Mouse (Mus musculus) lung, adult 2 months (tissue): Measurements from ENCODE around the gene Gtf3c5. TPM values are rescaled to one million over a fixed set of nuclear protein-coding genes. Genes with fewer than 3 reads are reported as not detected.

Source experiments
- DNase-seq: peaks from one replicate; pipeline ENCODE4 v3.0.0; 2022
- H3K4me1 ChIP-seq: fragments of 200-500 bp; 2 replicates; pipeline ENCODE4 v1.6.1; 2011; ENCODE audit warnings: low read length; ENCODE audit not compliant: control insufficient read depth, insufficient read depth
- H3K4me3 ChIP-seq: fragments of 200-500 bp; replicated peaks from 2 replicates; pipeline ENCODE3; 2011; ENCODE audit warnings: low read depth, mild to moderate bottlenecking, control low read depth, low read length; ENCODE audit errors: extremely low read depth
- CTCF ChIP-seq: fragments of 200-500 bp; IDR thresholded peaks from 2 replicates; pipeline ENCODE4 v1.5.1; 2011; ENCODE audit warnings: mild to moderate bottlenecking, low read length, control low read depth; ENCODE audit not compliant: insufficient read depth
- POLR2A ChIP-seq: fragments of 200-500 bp; IDR thresholded peaks from 2 replicates; pipeline ENCODE4 v1.6.1; 2011; ENCODE audit warnings: low read depth, mild to moderate bottlenecking, control low read depth, low read length, borderline replicate concordance; ENCODE audit errors: extremely low read depth
- WGBS: fragments of 180-500 bp; shearing (Covaris S2); methylation state at CpG from one replicate; pipeline ENCODE4 v1.1.7; 2018; 5-methylcytosine and 5-hydroxymethylcytosine counted together
- polyA plus RNA-seq: library from polyadenylated mRNA; depleted of rRNA; stranded (reverse); fragments of >200 nt; gene quantifications from 2 replicates; pipeline ENCODE4 v1.2.3, GENCODE M21; 2012; rRNA removed

Gtf3c5 gene
- polyA plus RNA-seq: 21.6 and 27.3 TPM in 2 replicates

DNA sequence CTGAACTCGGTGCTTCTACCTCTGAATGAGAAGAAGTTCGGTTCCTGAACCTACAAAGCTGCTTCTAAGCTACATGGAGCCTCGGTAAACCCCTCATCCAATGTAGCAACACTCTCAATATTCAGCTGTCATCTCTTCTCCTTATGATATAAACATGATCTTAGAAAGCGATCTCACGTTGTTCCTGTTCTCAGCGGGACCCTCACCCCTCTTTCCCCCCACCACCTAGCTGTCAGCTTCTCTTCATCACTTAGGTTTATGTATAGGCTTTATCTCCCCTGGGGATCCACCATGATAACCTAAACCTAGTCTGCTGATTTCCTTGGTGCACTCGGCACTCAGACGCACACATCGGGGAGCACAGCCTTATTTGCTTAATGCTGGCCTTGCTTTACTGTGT is at the start of gene Gtf3c5:
Gtf3c5 (minus strand) TSS at position 101 of the 400 bp plus-strand sequence.
- WGBS: 69% methylated on average over 9 of the region's 9 CpGs
- peak within 1 kb of the TSS; percentile 96 for H3K4me3 ChIP-seq
- TF ChIP-seq CTCF (no peak), POLR2A (no peak)
- DNase-seq: no peak
- H3K4me1 ChIP-seq: no peaks in the 10 kb centered on the region

DNA sequence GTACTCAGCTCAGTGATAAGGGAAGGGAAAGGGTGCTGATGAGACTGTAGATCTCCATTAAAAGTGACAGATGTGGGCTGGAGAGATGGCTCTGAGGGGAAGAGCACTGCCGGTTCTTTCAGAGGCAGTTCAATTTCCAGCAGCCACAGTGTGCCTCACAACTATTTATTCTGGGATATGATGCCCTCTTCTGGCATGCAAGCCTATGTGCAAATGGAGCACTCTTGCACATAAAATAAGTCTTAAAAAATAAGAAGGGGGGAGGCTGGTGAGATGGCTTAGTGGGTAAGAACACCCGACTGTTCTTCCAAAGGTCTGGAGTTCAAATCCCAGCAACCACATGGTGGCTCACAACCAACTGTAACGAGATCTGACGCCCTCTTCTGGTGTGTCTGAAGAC is 49.6 kb upstream of the Gtf3c5 start:
- 32% methylated on average over 4 of the region's 4 CpGs for WGBS
- H3K4me1 ChIP-seq: no peaks in the 10 kb centered on the region
- no peak for DNase-seq
- no peak for TF ChIP-seq POLR2A
- no peak for TF ChIP-seq CTCF
- H3K4me3 ChIP-seq: no peak overlapping the region

- Histone ChIP-seq H3K4me3 (no peak overlapping the region), H3K4me1 (no peaks in the 10 kb centered on the region)
- TF ChIP-seq CTCF (no peak), POLR2A (no peak)
- no peak for DNase-seq
- 79% methylated on average over 1 of the region's 1 CpGs for WGBS
Measured at GRCm38 (mm10) chr2:28632626-28633025, 49.1 kb upstream of the Gtf3c5 start.

DNA sequence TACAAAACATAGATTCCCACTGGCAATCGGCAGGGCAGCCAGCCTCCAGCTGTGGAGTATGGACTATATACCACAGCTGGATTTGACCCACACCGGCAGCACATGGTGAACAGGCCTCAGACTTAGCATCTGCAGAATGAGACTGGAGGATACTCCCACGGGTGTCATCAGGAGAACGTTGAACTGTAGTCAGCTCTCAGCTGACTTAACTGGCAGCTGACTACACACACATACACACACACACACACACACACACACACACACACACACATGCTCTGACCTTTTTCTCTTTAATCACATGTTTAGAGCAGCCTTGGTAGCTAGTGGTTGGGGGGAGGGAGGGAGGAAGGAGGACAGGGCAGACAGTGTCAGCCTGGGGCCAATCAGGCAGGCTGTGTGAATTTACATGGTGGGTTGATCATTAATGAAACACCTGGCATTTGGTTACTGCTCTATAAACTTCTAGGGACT is 46.4 kb upstream of the Gtf3c5 start:
- no peak for DNase-seq
- no peak overlapping the region for H3K4me3 ChIP-seq
- no peak for TF ChIP-seq CTCF
- no peak for TF ChIP-seq POLR2A
- no peaks in the 10 kb centered on the region for H3K4me1 ChIP-seq
- WGBS: 44% methylated on average over 4 of the region's 4 CpGs

GRCm38 (mm10) chr2:28628053-28628452 is 44.5 kb upstream of the Gtf3c5 start:
- 60% methylated on average over 2 of the region's 2 CpGs for WGBS
- no peak for TF ChIP-seq CTCF
- TF ChIP-seq POLR2A: no peak

GRCm38 (mm10) chr2:28626038-28626437 is 42.5 kb upstream of the Gtf3c5 start:
- TF ChIP-seq POLR2A: no peak
- no peak for TF ChIP-seq CTCF
- 70% methylated on average over 3 of the region's 3 CpGs for WGBS
- DNase-seq: no peak
- Histone ChIP-seq H3K4me3 (no peak overlapping the region), H3K4me1 (no peaks in the 10 kb centered on the region)

More at GRCm38 (mm10) chr2:28628053-28628452, 44.5 kb upstream of the Gtf3c5 start:
- Histone ChIP-seq H3K4me3 (no peak overlapping the region), H3K4me1 (no peaks in the 10 kb centered on the region)
- no peak for DNase-seq

- DNase-seq: no peak
- 89% methylated on average over 3 of the region's 3 CpGs for WGBS
- no peak overlapping the region for H3K4me3 ChIP-seq
- TF ChIP-seq CTCF: no peak
- TF ChIP-seq POLR2A: no peak
- no peaks in the 10 kb centered on the region for H3K4me1 ChIP-seq
Measured at GRCm38 (mm10) chr2:28624870-28625269, 41.3 kb upstream of the Gtf3c5 start.

GRCm38 (mm10) chr2:28622521-28623124 is 39.1 kb upstream of the Gtf3c5 start:
- no peak overlapping the region for H3K4me3 ChIP-seq
- TF ChIP-seq POLR2A (no peak), CTCF (peak; percentile 63)
- 18% methylated on average over 10 of the region's 10 CpGs for WGBS

GRCm38 (mm10) chr2:28621664-28622171 is 38.2 kb upstream of the Gtf3c5 start, which contains the start of gene Gfi1b:
Gene Gfi1b (minus strand): TSS chr2:28621982.
- Histone ChIP-seq H3K4me1 (no peaks in the 10 kb centered on the region), H3K4me3 (no peak within 1 kb of the TSS)
- no peak for TF ChIP-seq CTCF
- no peak for TF ChIP-seq POLR2A
- DNase-seq: no peak
- WGBS: 8% methylated on average over 16 of the region's 16 CpGs

More at GRCm38 (mm10) chr2:28622521-28623124, 39.1 kb upstream of the Gtf3c5 start:
- no peaks in the 10 kb centered on the region for H3K4me1 ChIP-seq
- DNase-seq: peak; percentile 33

GRCm38 (mm10) chr2:28621111-28621510 is 37.6 kb upstream of the Gtf3c5 start:
- TF ChIP-seq CTCF (no peak), POLR2A (no peak)
- H3K4me3 ChIP-seq: no peak overlapping the region
- DNase-seq: no peak
- no peaks in the 10 kb centered on the region for H3K4me1 ChIP-seq
- 12% methylated on average over 2 of the region's 2 CpGs for WGBS

GRCm38 (mm10) chr2:28620522-28620921 is 37.0 kb upstream of the Gtf3c5 start:
- DNase-seq: no peak
- WGBS: 60% methylated on average over 10 of the region's 10 CpGs

More at GRCm38 (mm10) chr2:28620522-28620921, 37.0 kb upstream of the Gtf3c5 start:
- TF ChIP-seq POLR2A (no peak), CTCF (no peak)
- Histone ChIP-seq H3K4me1 (no peaks in the 10 kb centered on the region), H3K4me3 (no peak overlapping the region)
